Mouse (Mus musculus): Measurements from ENCODE around the gene Tnik.

The Tnik gene

DNA sequence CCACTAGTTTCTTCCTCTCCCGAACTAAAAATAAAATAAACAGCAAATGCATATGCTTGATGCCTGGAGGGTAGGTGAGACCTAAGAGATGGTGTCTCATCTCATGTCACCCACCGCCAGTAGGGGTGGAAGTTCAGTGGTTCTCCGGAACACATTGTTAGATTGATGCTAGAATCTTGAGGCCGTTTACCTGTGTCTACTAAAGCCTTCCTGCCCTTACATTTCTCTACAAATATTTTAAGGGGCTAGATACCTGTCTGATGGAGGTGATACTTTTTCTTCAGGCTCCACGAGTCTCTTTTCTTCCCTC, 1.8 kb downstream of the Tnik start:
- no peak for DNase-seq (ENCODE audit: low spot score in 2 of 2)

DNA sequence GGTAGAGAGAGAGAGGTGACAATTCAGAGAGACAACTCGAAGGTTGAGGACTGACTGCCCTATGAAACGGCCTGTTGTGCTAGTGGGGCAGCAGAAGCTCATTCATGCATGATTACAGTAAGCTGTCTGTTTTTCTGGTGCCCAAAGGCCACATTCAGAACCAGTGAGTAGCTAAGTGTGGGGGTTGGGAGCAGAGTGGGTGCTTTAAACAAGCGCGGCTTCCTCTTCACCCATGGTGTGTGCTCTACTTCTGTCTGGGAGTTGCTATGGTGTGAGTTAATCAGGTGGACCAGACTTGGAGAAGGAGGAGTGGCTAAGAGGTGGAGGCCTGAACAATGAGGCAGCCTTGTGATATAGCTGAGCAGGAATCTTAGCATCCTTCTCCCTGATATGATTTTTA, 2.2 kb downstream of the Tnik start:
- DNase-seq (ENCODE audit: low spot score in 2 of 2), result peak in 1 of 2 experiments; percentile 17

DNA sequence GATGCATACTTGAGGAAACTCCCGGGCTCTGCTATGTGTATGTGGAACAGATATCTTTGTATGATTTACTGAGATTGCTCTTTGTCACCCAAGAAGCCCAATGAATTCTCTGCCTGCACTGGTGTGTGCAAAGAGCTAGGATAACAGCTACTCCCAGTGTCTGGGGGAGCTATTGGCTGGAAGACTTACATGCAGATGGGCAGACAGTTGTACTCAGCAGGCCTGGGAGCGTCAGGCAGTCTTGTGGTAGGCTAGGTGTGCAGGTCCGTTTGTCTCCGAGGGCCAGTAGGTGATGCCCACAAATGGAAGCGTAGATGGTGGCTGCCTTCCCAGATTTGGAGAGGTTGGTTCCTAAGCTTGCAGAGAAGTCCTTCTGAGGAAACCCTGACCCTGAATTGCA, 2.6 kb downstream of the Tnik start:
- no peak for DNase-seq (ENCODE audit: low spot score in 2 of 2)

DNA sequence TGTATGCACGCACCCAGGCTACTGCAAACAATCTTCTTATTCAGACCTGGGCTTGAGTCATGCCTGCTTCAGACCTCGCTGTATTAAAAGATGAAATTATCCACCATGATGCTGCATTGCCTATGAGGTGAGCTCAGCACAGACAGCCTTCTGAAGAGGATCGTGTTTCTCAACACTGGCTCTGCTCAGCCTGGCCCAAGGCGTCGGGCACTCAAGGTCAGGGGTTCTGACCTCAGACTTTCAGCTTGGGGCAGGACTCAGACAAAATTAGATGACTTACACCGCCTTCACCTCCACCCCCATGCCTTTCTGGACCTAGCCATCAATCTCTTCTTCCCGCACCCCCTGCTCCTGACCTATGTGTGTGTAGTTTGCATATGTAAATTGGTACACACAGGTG, 4.2 kb downstream of the Tnik start:
- no peak for DNase-seq (ENCODE audit: low spot score in 2 of 2)

DNA sequence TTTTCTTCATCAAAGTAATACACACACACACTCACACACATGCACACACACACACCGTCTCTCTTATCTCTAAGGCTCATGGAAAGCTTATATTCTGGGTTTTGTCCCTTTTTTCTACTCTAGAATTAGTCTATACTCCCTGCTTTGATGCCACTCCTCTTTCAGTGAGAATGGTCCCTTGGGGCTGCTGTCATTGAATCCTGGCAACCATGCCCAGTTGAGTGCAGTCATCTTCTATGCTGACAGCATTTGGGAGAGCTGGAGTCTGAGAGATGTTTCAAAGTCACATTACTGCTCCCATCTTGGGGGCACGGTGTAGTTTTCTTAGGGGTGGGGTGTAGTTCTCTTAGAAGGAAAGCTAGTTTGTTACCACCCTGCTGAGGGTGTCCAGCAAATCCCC, 6.7 kb downstream of the Tnik start:
- DNase-seq (ENCODE audit: low spot score in 2 of 2), result no peak

DNA sequence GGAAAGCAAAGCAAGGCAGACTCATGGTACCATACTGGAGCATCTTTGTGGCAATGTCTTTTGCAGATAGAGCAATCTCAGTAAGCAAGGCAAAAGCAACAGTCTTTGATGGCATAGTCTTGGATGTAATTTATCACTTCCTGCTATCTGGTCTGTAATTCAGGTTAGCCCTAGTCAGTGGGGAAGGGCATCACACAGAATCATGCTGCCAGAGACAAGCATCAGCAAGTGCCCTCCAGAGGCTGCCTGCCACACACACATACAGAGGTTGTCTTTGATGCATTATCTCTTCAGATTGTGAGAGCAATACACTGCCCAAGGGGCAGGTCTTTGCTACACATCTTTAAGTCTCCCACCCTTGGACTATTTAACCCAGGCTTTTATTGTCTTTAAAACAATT, 8.9 kb downstream of the Tnik start:
- no peak for DNase-seq (ENCODE audit: low spot score in 2 of 2)

DNA sequence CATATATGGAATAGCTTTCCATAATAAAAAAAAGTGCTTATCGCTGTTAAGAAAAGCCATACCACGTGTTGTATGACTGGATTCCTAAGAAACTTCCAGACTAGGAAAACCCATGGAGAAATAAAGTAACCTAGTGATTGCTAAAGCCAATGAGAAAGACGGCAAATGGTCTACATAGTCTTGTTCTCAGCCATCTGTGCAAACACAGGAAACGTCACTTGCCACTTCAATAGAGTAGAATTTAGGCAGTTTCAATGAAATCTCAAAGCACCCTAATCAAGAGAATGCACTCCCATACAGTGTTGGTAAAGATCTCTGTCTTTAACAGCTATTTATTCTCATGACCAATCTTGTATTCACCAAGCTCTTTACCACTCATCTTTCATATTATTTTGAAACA, 11.7 kb downstream of the Tnik start:
- DNase-seq (ENCODE audit: low spot score in 2 of 2), result no peak

DNA sequence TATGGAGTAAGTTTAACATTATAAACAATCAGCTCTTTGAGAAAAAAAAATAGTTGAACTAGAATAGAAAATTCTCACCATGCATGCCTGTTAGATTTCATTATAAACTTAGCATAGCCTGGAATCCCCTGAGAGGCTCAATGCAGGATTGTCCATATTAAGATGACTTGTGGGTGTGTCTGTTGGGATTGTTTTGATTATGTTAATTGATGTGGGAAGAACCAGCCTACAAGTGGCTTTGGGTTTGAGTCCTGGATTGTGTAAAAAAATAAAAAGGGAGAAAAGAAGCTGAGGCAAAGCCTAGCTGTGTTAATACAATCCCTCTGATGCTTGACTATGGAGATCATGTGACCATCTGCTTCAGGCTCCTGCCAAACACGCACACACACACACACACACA, 26.7 kb downstream of the Tnik start:
- no peak for DNase-seq (ENCODE audit: low spot score in 2 of 2)

DNA sequence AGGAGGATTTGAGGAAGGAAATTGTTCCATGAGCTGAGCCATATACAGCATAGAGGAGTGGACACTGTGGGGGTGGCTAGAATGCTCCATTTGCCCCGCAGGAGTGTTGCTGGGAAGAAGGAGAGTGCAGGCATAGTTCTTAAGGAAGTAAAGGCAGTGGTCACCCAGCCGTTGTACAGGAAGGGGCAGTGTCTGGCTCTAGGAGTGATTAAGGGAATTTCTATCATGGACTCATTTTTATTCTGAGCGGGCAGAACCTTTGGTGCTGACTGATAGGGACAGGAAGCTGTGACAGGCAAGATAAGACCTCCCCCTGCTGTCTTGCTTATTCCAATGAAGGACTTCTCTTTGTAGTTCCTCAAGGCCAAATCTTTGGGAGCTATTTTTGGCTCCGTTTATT, 38.4 kb downstream of the Tnik start:
- DNase-seq (ENCODE audit: low spot score in 2 of 2), result no peak

DNA sequence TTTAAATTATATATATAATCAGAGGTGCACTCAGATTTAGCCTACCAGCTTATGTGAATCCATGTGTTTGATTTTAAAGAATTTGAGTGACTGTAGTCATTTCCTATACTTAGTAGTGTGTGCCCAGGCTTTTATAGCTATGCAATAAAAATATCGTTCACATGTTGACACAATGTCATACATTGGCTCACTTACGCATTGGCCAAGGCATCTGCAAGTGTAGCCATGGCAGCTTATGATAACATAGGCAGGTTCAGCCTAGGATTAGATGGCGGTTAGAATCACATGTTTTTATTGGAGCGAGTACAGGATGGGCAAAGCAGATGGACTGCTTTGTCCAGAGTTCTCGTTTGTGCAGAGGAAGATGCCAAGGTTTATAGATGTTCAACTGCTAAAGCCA, 40.9 kb downstream of the Tnik start:
- DNase-seq (ENCODE audit: low spot score in 2 of 2), result no peak

DNA sequence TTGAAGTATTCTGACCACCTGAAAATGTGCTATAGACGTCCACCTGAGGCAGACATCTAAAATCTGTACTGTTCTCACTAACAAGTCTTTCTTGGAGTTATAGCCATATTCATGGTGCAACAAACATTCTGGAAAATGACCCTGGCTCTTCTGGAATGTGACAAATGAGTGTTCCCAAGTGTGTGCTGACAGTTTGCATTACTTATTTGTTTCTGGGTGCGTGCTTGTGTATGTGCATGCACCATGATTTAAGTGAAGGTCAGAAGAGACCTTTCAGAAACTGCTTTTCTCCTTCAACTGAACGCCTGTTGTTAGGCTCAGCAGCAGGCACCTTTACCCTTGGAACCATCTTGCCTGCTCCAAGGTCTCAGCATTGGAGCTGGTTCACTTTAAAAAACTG, 43.8 kb downstream of the Tnik start:
- DNase-seq (ENCODE audit: low spot score in 2 of 2), result no peak

DNA sequence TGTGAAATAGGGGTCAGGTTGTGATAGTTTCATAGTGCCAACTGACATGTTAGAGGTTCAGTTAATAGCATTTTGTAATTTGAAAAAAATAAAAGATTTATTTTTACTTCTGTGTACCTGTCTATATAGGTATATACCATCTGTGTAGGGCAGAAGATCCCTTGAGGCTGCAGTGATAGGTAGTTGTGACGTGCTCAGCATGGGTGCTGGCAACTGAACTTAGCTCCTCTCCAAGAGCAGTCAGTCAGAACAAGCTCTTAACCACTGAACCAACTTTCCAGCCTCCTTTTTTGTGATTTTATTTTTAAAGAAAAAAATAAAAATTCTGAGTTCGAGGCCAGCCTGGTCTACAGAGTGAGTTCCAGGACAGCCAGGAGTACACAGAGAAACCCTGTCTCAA, 51.4 kb downstream of the Tnik start:
- DNase-seq (ENCODE audit: low spot score in 2 of 2), result no peak

DNA sequence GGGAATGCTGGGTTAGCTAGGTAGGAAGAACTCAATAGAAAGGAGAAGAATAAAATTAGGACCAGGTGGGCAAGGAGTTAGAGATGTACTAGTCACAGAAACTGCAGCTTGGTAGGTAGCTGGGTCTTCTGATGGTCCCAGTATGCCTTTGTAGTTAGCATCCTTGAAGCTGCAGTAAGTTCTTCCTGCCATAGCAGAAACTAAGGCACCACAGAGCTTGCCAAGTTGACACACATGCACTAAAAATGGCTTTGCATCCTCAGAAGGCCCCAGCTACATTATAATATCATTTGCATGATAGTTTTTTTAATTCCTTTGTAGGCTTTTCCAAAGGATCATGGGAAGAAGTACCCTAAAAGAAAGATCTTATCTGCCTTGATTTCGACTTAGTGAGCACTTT, 54.3 kb downstream of the Tnik start:
- DNase-seq (ENCODE audit: low spot score in 2 of 2), result no peak

DNA sequence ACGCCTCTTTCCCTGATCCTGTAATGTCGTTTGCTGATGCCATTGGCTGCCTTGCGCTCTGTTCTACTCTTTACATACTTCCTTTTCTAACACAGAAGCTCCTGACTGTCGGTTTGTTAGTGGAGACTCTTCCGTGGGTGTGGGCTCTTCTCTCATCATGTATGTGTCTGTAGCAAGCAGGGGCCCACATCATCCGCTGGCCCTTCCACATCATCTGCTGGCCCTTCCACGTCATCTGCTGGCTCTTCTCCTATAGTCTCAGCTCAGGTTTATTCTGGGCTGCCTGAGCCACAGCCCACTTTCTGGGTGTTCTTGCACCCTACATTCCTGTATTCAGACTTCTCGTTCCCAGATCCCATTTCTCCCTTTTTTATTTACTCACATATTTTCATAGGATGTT, 58.6 kb downstream of the Tnik start:
- DNase-seq (ENCODE audit: low spot score in 2 of 2), result no peak

DNA sequence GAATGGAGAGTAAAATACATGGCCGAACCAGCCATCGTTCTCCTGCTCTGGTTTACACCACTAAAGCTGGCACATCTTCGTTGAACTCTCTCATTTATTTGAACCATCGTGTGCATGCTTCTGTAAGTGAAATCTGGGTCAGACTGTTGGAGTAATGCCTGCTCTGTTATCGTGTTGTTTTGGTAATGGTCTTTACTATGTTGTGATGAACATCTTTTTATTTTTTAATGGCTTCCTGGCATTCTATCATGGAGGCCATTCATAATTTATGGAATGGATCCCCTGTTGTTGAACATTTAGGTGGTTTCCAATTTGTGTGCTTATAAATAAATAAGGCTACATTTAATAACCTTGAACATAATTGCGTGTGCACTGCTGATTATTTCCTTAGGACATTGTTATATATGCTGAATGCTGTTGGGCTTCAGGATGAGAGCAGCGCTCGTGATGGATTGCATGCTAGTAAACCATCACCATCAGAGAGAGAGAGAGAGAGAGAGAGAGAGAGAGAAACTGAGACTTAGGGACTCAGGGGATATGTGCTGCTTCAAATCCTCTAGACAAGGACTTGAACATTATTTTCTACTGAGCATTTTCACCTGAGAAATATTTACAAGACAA, 62.7 kb downstream of the Tnik start:
- DNase-seq (ENCODE audit: low spot score in 2 of 2), result no peak

DNA sequence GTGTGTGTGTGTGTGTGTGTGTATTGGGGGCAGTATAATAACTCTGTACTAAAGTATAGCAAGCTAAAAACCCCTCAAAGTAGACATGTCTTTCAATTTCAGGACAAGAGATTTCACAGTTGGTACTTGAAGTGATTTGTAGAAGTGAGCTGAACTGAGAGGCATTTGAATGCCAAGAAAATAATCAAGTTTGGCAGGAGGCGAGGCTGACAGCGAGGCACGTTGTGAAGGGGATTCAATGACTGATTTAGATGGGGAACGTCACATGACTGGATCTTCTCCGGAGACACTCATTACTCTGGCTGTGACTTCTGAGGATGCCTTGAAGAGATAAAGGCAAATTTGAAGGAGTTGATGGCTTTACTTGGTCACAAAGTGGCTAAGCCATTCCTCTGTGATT, 69.3 kb downstream of the Tnik start:
- no peak for DNase-seq (ENCODE audit: low spot score in 2 of 2)

DNA sequence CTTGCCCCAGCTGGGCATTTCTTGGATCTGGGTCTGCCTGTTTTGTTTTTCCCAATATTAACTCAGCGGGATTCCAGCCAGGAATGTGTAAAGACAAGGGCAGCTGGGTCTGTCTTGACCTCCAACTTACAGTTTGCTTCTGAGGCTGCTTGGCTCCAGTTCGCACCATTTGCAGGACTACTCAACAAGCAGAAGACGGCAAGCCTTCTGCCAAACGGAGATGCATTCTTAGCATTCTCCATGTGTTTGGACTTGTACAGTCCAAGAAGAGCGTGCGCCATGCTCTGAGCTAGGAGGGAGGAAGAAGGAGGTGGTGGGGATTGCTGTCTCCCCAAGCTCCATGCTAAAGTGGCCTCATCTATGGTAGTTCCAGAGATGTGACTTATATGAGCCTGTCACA, 70.9 kb downstream of the Tnik start:
- DNase-seq (ENCODE audit: low spot score in 2 of 2), result no peak

DNA sequence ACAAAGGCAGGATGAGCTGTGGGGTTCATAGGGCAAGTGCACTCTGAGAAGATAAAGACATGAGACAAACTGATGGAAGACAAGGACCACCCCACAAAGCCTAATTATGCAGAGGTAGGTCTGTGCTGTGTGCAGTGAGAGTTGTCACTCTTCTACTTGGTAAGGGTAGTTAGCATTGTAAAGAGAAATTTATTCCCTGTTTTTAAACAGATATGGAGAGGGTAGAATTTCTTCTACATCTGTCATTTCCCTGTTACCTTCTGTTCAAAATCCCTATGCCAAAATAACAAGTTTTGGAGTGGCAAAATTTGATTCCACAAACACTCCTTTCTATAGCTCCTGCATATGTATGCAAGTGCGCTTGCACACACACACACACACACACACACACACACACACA, 71.5 kb downstream of the Tnik start:
- no peak for DNase-seq (ENCODE audit: low spot score in 2 of 2)

DNA sequence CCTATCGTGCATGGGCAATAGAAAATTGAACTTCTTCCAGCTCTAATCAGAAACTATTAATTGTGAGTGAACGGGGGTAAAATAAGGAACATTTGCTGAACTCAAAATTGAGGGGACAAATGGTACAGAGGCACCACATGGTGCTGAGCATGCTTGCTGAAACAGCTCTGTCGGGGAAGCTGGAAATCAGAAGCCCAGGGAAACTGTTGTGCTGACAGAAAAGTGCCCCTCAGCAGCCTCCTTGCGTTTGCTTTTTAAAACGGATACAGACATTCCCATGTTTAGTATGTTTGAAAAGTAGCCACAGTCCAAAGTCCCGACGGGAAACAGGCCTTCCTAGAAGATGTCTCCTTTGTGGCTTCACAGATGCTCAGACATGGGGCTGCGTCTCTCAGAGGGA, 77.1 kb downstream of the Tnik start:
- DNase-seq (ENCODE audit: low spot score in 2 of 2), result no peak

DNA sequence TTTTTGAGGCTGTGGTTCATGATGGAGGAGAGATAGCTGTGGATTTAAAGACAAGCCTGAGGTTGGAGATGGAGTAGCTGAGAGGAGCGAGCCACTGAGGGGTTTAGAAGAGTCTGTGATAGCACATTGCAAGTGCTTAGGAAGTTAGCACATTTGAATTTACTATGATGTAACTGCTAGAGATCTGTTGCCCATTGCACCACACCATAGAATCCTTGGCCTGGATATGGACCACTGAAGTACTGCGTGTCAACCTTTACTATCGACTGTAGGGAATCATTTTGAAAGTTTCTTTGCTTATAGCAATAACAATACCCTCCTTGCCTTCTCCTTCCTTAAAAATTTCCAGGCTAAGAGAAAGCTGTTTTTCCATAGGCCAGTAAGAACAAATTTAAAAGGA, 80.2 kb downstream of the Tnik start:
- DNase-seq (ENCODE audit: low spot score in 2 of 2), result no peak

DNA sequence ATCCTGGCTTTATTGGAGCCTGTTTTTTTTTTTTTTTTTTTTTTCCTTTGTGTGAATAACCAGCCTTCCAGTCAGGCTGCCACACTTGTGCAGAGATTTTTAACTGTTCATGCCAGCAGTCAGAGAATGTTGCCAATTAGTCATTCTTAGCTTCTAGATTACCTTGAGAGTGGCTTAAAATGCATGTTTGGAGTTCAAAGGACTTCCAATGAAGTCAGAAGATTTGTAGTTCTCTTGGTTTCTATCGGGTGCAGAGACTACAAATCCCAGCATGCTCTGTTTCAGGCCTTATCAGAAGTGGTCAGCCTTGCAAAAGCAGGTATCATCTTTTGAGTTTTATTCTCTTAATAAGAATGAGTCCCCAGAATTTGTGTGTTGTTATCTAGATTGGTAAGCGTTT, 80.6 kb downstream of the Tnik start:
- no peak for DNase-seq (ENCODE audit: low spot score in 2 of 2)

DNA sequence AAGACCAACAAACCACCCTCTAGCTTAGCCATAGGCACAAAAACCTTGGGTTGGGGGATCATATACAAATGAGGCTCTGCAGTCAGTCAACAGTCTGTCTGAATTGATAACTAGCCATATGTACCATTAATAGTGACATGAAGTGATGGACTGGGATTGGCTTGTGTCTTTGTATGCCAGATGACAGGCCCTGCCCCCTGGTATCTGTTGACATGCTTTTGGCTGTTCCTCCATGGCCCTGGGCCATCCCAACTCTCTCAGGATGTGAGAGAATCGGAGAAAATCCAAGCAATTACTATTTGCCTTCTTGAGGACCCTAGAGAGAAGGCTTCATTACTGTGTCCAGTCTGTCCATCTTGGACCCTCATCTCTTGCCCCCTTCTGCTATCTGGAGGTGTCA, 82.4 kb downstream of the Tnik start:
- DNase-seq (ENCODE audit: low spot score in 2 of 2), result no peak

DNA sequence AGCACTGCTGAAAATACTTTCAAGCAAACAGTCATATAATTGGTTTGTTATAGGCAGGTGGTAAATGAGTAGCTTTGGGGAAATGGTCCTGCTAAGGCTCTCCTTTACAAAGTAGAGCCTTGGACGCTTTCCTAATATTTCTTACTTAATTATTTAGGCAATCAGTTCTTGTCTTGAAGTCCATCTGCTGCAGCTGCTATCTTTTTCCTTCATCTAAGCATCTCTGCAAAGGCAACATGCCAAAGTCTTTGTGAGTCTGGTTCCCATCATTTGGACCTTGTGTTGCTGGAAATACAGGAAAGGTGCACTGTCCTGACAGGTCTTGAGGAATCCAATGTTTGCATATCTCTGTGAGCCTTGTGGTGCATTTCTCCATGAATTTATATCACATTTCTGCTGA, 82.9 kb downstream of the Tnik start:
- DNase-seq (ENCODE audit: low spot score in 2 of 2), result no peak

DNA sequence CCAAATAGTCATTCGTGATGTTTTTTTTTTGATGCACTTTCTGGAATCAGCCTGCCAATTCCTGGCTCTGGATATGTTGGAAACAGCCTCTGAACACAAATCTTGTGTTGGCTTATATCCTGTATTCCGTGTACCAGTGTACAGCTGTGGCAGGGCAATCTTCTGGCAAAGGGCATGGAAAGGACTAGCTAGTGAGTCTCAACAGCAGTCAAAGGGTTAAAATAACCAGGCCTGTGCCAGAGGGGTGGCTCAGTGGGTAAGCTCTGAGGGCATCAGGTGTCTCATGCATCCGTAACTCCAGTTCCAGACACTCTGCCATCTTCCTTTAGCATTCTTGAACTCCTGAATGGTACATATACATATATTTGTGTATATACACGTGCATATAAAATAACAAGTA, 83.5 kb downstream of the Tnik start:
- no peak for DNase-seq (ENCODE audit: low spot score in 2 of 2)

DNA sequence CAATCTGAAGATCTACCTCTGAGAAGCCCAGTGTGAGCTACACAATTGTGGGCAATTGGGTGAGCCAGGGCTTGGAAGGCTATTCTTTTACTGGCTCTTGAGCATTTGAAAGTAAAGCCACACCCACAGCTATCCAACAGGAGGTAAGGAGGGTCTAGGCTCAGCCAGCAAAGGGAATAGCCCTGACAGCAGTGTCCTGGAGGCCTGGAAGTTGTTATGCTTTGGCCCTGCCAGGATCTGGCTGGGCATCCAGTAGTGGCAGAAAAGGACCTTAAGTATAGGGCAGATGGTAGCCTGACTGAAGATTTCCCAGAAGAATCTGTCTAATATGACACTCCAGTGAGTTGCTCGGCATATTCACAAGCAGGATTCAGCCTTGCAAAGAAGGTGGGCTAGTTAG, 85.7 kb downstream of the Tnik start:
- DNase-seq (ENCODE audit: low spot score in 2 of 2), result no peak
